Mouse (Mus musculus) kidney, postnatal 14 days (tissue): ENCODE data around the gene Fbxl14.
"Not testable (repeated sequence)": the region's sequence is repeated elsewhere in the genome, so short reads cannot be mapped to it uniquely, and the experiment has no call there.

Experiments used
- DNase-seq: peaks from one replicate; pipeline ENCODE4 v3.0.0; 2022; ENCODE audit warnings: mixed read lengths

Gene Fbxl14

DNA sequence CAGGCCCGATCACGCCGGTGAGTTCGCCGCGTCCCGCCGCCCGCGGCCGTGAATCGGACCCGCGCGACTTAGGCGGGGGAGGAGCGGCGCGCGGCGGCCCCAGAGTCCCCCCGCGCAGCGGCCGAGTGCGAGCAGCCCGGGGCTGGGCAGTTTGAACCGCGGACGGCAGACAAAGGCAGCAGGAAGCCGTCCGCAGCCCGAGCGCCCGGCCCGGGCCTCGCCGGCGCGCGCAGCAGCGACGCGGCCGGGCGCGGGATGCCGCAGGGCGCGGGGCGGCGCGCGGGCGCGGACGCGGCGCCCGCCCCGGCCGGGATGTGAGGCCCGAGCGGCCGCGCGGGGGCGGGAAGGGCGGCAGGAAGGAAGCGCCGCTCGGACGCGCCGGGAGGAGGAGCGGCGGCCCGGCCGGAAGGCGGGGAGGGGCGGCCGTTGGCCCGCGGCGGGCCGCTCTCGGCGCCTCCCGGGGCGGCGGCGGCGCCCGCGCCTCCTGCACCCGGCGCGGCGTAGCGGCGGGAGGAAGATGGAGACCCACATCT, at the start of gene Fbxl14:
TSS of gene Fbxl14 (plus strand) at position 326 of the 533 bp plus-strand sequence.
- peak; percentile 79 for DNase-seq

DNA sequence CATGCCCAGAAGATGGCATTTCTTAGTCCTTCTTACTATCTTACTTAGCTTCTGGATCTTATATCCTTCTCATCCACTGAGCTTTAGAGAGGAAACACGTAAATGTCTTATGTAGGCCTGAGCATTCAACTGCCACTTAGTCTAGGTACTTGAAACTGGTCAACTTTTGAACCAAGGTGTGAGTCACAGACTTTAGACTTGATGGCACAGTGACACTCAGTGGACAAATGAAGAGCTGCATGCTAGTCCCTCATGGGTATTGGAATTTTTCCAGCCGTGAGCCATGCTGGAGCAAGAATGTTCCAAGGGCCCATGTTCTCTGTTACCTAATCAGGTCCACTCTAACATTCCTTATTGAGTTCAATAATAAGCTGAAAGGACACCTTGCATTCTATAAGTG, 49.0 kb upstream of the Fbxl14 start:
- peak; percentile 83 for DNase-seq

DNA sequence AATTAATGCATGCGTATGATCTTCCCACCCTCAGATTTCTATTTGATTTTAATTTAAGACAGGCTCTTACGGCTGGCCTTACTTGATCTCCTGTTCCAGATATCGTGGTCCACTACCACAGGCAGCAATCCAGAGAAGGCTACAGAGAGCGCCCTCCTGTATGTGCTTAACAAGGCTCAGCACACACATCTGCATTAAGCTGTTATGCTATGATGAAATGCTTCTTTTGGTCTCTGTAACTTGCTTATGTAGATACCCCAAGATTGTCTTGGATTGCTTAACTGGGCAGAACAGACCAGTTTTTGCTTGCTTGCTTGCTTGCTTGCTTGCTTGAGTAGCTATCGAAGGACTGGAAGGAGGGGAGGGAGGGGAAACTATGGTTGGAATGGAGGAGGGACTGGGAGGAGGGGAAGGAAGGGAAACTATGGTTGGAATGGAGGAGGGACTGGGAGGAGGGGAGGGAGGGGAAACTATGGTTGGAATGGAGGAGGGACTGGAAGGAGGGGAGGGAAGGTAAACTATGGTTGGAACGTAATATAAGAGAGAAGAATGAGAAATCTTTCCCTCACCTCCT, 47.6 kb upstream of the Fbxl14 start:
- DNase-seq = peak; percentile 45

DNA sequence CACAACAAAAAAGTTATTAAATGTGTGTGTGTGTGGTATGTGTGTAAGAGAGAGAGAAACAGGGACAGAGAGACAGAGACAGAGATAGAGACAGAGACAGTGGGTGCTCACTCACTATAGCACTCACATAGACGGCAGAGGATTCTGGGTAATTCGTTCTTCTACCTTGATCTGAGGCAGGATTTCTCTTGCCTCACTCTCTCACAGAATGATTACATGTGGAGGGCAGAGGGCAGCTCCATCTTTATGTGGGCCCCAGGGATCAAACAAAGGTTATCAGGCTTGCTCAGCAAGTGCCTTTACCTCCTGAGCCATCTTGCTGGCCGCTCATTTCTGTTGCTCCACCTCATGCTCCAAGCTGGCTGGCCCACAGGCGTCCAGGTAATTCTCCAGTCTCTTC, 45.1 kb upstream of the Fbxl14 start:
- no peak for DNase-seq

DNA sequence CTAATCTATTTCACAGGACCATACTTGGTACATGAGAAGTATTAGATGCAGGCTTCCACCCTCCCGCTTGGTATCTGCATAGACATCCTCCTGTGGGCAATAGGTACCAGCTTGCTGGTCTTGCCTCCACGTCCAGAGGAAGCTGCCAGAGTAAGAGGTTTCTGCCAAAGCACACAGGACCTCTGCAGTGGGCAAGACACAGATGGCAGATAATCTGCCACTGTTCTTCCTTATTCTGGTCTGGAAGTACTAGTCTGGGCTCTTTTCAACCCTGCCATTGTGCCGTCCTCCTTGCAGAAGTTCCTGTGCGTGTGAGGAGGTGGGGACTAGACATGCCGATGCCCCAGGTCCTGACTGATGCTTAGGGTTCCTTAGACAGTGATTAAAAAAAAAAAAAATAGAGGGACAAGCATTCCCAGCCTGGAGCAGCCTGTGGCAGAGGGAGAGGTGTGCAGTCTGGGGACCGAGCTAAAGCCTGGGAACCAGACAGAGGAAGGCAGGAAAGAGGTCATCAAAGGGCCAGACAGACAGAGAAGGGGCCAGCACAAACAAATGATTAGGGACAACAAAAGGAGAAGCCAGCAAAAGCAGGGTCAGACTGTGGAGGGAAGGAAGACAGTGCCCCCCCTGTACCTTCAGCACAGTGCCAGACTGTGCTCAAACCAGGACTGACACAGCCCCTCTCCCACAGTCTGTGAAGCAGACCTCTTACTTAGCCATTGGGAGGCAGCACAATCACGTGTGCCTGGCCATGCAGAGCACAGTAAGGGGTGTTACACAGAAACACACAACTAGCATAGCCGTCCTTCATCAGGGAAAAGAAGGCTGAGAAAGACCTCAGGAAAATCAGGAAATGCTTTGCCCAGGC, 41.3 kb upstream of the Fbxl14 start:
- DNase-seq = no peak

DNA sequence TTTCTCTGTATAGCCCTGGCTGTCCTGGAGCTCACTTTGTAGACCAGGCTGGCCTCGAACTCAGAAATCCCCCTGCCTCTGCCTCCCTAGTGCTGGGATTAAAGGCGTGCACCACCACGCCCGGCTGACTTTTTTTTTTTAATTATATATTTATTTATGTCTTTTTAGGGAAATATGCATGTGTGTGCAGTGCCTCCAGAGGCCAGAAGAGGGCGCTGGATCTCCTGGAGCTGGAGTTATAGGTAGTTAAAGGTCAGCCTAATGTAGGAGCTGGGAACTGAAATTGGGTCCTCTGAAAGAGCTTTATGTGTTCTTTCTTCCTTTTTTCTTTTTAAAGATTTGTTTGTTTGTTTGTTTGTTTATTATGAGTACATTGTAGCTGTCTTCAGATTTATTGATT, 36.7 kb upstream of the Fbxl14 start:
- not testable (repeated sequence) for DNase-seq

DNA sequence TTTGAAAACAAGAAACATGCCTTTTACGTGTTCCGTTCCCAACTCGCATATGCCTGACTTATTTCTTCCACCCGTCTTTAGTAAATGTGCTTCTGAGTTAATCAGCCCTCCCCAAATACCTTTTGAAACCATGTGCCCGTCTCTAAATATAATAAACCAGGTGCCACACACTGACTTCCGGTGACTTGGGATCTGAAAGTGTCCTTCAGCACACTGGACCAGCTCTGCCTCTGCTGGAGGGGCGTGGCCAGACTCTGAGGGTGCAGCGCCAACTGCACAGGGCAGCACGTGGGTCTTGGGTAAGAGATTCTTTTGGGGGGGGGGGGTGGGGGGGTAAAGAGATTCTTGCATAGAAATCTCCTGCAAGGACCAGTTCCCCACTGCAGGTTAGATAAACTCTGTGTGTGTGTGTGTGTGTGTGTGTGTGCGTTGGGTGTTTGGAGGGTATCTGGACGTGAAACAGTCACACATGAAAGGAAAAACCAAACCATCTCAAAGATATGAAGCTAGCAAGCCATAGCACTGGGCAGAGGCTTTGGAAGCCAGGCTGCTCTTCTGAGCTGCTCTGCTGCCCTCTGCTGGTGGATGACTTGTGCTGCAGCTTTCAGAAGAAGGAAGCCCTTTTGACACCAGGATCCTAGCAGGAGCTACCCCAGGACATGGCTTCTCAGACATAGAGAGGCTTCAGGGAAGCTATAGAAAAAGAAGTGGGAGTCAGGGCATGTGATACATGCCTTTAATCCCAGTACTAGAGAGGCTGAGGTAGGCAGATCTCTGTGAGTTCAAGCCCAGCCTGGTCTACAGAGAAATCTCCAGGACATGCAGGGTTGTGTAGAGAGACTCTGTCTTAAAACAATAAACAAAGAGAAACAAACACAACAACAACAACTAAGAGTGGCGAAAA, 35.5 kb upstream of the Fbxl14 start:
- DNase-seq = peak; percentile 82

DNA sequence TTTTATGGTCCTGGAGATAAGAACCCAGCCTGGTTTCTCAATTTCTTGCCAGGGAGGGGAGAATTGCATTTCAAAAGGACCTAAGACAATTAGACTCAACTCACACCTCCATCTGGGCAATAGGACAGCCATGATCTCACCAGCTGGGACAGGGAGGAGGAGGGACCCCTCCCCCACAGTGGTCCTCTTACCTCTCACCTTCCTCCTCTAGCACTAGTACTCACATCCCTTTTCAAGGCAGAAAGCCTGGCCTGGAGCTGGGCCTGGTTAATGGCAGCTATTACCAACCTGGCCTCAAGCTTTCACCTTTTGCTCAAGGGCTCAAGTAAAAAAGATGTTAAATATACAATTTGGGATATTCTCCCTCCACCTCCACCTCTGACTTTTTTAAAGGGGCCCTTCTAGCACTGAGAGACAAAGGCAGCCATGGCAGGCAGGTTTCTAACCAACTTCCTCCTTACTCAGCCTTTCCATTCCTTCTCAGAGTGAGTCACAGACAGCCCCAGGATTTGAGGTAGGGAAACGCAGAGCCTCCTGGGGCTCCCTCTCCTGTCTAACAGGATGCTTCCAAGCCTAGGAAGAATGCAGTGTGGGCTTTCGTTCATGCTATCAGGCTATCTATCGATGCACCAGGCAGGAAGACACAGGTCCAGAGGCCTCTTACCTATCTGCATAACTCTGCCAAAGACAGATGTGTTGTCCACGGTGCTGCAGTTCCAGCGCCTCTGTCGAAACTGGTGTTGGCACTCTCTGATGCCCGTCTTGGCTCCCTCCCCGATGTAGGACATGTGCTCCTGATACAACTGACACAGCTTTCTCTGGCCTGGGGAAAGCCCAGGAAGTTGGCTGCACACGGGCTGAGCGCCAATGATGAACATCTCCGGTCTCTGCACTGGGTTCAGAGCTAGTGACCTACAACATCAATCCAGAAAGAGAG, 33.5 kb upstream of the Fbxl14 start:
- DNase-seq = no peak

DNA sequence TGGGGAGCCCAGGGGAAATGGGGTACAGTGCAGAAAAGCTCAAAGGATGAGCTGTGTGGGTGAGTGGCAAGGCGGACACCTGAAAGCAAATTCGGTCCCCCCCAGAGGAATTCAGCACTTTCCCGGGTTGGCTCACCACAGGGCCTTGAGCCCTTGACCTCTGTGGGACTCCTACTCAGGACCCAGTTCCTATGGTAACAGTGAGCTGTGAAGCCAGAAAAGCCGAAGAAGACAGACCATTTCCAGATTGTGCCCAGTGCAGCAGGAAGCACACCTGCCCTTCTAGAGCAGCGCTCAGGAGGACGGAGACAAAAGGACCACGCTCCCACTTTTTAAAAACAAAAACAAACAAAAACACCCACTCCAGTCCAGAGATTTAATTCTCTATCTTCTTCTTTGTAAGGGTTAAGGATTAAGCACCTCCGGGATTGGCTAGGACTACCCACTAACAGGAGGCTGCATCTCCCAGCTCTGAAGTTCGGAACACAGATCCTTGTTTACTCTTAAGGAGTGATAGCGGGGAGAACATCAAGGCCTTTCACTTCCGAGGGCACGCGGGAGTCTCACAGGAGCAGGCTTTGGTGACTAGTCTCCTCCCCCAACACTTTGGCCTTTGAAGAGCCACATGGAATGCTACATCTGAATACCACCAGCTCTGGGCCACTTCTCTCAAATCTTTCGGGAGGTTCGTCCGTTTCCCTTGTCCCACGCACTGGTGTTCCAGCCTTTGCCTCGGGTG, 31.0 kb upstream of the Fbxl14 start:
- no peak for DNase-seq

DNA sequence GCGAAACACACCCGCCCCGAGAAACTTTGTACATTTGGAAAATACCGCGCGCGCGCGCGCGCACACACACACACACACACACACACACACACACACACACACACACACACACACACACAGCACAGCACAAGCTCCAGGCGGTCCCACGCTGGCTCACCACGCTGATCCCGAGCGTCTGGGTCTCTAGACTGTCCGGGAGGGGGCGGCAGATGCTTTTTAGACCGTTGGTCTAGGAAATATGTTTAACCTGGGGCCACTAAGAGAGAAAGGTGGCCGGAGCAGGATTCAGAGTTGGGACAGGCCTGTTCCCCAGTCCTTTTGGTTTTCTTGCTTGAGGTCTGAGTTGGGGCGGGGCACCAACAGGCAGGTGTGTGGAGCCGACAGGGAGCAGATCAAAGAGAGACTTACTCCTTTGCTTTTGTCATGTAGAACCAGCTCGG, 30.4 kb upstream of the Fbxl14 start:
- DNase-seq = peak; percentile 83

DNA sequence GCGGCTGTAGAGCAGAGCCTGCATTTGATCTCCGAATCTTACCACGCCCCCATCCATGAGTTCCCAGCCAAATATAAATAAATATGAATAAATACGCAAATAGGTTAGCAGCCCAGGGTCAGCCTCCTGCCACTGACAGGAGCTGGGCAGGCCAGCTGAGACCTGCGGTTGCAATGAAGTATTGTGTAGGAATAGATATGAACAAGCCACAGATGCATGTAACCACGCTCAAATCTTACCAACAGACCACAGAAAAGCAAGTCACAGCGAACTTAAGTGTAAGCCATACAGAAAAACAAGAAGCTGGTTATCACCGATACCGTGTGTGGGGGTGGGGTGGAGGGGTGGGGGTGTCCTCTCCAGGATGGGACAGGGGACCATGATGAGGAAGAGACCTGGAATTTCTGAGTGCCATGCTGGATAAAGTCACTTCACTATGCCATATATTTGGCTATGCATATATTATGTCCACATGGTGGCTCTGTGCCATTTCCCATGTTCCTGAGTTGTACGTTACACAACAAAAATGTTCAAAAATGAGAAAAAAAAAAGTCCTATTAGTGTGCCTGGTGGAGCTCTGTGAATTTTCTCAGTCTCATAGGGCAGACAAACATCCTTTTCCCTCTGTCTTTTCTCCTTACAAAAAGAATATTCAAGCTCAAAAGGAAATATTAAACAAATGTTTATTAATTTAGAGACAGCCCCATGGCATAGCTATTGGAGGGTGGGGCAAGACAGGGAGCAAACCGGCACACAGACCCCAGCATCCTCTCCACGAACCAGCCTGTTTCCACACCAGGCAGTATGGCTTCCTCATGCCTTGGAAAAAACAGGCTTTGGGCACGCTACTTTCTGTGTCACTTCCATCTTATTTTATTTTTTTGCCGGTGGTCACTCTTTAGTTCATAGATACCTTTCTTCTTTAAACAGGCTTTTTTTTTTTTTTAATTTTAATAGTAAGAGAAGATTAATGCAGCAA, 28.2 kb upstream of the Fbxl14 start:
- DNase-seq = no peak

DNA sequence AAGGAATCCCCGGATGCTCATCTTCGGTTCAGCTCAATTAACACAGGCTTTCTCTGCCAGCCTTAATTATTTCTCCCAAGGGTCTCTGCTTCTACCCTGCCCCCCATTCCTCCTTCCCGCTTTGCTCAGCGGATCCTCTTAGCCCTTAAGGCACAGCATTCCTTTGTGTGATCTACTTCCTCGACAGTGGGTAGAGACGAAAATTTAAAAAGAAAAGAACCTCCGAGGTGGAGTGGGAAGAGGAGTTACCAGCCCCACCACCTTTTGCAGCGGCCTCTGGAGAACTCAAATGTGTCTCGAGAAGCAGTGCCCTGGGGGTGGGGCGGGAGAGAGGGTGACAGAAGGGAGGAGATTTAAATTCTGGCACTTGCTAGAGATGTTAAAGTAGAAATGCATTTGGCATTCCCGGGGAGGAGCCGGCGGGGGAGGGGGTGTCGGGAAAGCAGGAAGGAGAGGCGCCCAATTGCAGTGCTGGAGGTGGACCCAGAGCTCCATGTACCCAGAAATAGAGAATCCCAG, 27.4 kb upstream of the Fbxl14 start:
- peak; percentile 73 for DNase-seq

DNA sequence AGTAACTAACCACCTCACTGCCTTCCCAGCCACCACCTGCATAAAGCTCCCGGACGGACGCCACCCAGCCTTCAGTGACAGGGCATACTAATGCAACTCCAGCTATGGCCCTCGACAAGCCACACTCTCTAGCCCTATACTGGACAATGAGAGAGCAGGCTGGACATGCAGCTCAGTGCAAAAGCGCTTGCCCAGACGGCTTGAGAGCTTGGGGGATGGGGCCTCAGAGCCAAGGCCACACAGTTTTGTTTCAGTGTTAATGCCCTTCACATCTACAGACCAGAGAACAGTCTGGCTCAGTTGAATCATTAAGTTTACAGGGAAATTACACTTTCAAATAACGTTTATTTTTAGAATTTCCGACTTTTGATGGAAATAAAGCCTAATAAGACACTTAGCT, 21.3 kb upstream of the Fbxl14 start:
- no peak for DNase-seq

DNA sequence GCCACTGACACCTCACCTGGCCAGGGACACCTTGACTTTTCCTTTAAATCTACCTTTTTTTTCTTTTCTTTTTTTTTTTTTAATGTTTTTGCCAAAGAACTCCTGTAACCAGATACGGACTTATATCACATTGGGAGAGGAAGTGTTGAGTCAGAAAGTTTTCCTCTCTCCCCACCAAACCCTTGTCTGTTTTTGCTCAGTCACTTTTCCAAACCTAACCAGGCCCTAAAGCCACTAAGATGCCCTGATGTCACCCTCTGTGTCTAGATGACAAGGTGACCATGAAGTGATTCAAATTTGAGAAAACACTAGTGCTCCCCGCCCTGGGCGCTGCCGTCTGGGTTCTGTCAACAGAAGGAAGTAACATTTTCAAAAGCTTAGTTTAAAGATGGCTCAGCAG, 20.4 kb upstream of the Fbxl14 start:
- no peak for DNase-seq

DNA sequence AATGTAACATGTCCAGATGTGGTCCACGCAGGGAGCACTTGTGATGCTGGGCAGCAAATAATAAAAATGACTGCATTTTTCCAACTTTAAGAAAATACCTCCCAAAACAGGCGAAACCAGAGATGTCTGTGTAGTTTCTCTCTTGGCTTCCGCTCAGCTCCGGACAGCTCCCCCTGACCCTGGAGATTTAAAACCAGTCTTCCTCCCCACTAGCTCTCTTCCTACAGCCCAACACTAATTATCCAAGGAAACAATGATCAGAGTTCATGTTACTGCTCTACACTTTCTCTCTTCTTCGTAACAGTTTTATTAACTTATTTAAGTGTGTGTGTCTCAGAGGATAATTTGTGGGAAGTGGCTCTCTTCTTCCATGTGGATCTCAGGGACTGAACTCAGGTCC, 19.1 kb upstream of the Fbxl14 start:
- no peak for DNase-seq

DNA sequence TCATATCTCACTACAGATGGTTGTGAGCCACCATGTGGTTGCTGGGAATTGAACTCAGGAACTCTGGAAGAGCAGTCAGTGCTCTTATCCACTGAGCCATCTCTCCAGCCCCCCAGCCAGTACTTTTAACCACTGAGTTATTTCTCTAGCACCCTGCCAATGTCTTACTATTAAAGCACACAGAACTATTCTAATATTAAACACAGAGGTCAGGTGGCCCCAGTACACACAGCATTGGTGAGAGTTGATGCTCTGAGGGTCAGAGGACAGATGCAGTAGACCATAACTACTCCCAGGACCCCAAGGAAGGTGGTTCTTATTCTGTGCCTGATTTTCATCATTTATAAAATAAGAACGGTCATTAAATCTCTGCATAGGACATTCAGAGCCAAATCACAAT, 13.3 kb upstream of the Fbxl14 start:
- no peak for DNase-seq

DNA sequence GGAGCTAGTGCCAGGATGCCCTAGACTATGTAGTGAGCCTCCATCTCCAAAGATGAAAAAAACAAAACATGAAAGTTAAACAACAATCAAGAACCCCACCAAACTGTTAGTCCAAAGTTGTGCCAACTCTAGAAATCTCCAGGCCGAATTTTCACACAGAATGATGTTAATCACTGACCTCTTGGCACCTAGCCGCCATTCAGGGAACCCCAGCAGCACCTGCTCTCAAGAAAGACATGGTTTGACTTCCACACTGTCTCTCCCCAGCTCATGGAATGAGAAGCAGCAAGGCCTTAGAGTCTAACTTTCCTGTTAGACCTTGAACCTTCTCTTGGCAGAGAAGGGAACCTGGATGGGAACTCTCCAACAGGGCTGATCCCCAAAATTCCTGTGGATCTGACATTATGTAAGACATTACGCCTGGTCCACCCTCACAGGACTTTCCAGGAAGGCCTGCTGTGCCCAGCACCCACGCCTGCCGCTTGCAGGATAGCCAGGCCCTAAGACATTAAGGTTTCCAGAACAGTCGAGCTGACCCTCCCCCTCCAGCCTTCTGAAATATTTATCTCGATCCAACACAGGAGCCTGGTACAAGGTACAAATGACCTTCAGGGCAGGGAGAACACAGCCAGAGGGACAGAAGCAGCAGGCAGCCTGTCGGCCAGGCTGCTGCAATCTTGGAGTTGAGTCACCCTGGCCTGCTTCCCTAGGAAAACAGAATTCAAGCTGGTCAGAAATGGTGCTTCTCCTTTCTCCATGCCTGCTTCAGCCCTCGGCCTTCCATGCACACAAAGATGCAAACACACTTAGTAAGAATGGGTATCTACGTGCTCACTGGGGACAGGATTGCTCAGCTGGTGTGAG, 12.3 kb upstream of the Fbxl14 start:
- peak; percentile 71 for DNase-seq

DNA sequence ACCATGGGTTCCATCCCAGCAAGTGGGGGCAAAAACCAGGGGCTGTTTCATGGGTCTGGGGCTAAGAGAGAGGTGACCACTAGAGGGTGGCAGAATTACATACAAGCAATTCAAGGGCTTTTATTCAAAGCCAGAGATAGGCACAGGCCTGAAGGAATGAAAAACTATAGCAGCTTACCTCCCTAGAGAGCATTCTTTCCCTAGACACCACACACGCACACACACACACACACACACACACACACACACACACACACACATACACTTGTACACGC, 11.7 kb upstream of the Fbxl14 start:
- no peak for DNase-seq

DNA sequence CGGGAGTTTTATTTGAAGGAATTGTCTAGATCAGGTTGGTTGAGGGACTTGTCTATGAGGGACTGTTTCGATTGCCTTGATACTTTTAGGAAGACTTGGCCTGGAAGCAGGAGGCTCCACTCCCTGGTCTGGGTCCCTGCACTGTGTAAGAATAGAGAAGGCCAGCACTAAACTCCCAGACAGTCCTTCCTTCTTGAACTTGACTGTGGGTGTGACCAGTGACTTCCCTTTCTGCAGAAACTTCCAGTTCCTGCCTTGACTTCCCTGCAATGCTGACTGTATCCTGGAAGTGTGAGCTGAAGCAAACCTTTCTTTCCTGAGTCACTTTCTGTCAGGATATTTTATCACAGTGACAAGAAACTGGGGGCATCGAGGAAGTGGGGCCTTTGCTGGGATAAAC, 8.7 kb upstream of the Fbxl14 start:
- no peak for DNase-seq
